Mouse (Mus musculus): ENCODE measurements around the gene Egflam.

DNA sequence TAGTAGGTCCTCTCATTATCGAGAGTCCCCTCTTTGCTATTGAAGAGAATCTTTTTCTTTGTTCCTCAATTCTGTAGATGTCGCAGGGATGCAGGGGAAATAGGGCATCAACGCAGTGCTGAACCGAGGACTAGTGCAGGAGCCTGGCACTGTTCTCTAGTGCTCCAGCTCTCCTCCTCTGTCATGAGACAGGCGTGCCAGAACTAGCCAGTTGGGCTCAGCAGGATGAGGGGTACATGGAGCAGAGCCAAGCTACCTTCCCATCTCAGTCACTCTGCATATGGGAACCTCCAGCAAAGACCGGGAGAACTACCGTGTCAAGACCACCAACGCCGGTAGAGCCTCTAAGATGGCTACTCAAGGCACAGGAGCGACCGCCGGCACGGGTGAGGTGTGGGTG, 193.3 kb downstream of the Egflam start:
- no peak for TF ChIP-seq ZC3H11A (IDR thresholded peaks at IDR 0.05; ENCODE audit: borderline replicate concordance, low read depth, low read length)
- TF ChIP-seq ZNF384 (IDR thresholded peaks at IDR 0.05; ENCODE audit: low read depth, low read length), result no peak
- no peak for TF ChIP-seq MAFK (IDR thresholded peaks at IDR 0.05; ENCODE audit: insufficient read depth, low read depth, low read length)
- no peak for TF ChIP-seq CHD2 (IDR thresholded peaks at IDR 0.05; ENCODE audit: low read depth, low read length)

Data from ES-E14 (cell line).